Mouse (Mus musculus) lung, postnatal 0 days (tissue): ENCODE measurements around the gene Mroh2a.

Source experiments
- CTCF ChIP-seq: IDR thresholded peaks from 2 replicates; pipeline ENCODE4 v1.5.1; 2016; ENCODE audit warnings: antibody characterized with exemption, mild to moderate bottlenecking
- EP300 ChIP-seq: IDR thresholded peaks from 2 replicates; pipeline ENCODE4 v1.6.1; 2016; ENCODE audit warnings: antibody characterized with exemption, mild to moderate bottlenecking, control low read depth

DNA sequence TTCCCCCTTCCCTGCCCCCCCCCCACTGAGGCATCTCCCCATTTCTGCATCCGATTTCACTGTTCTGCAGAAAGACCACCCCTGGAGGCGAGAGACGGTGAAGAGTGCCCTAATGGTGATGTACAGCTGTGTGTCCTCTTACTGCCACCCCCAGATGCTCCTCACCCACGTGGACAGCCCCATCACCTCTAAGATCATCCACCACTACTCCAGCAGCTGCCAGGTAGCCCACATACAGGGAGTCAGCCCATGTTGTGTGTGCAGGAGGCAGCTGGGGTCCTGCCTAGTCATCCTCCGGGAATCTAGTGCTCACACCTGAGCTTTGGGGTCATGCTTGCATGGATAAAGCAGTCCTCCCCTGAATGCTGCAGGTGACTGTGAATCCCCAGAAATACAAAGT lies 17.1 kb downstream of the Mroh2a start:
- TF ChIP-seq CTCF (no peak), EP300 (no peak)
